ENCODE assay signal across 27 mouse cellular contexts in the genomic region with DNA sequence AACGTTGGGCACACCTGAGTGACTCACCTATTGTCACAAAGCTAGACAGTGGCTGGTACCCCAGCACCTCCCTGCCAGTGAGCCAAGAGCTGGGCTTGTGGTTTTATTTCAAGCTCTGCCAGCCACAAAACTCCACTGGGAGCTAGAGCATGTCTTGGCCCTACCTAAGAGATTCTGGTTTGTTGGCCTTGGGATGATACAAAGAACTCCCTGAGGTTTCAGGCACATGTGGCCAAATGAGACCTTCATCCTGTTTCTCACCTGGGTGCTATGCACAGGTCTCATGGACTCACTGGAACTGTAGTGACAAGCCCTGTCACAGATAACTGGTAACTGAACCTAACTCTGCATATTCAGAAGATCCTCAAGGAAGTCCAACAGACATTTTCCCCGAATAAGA. TPM values are rescaled to one million over a fixed set of nuclear protein-coding genes. Genes with fewer than 3 reads are reported as not detected.
DNase-seq lines count a peak whose midpoint lies in the region; TF ChIP-seq lines count a peak whose summit lies in the region.
"Had no signal": no experiment of that assay in that cellular context is flagged by ENCODE, and none has a peak within 500 bp of the region (broad histone marks: within the 10 kb centered on the region; RNA-seq: fewer than 3 reads in every experiment).

No protein-coding gene starts in this region.

- no peak for TF ChIP-seq EP300 in heart, adult 2 months (IDR thresholded peaks at IDR 0.05; ENCODE audit: insufficient read depth, low read depth, low read length)

- H3K9me3 ChIP-seq in heart, embryonic 10.5 days: no peaks in the 10 kb centered on the region
- H3K9me3 ChIP-seq in limb, embryonic 10.5 days (replicated peaks): no peaks in the 10 kb centered on the region

- H3K79me2 ChIP-seq in heart, adult 2 months (replicated peaks; ENCODE audit: control insufficient read depth, insufficient read depth, low read length): no peaks in the 10 kb centered on the region

- TF ChIP-seq CTCF in heart, adult 2 months (IDR thresholded peaks at IDR 0.05): no peak

- H3K9ac ChIP-seq in heart, adult 2 months (ENCODE audit: low read depth, low read length): no peak overlapping the region

- no peaks in the 10 kb centered on the region for H3K27me3 ChIP-seq in heart, adult 2 months (ENCODE audit: control insufficient read depth, insufficient read depth, low read length)
- H3K27me3 ChIP-seq in heart, embryonic 10.5 days (ENCODE audit: insufficient read depth, poor library complexity, severe bottlenecking): no peaks in the 10 kb centered on the region
- no peaks in the 10 kb centered on the region for H3K27me3 ChIP-seq in limb, embryonic 10.5 days (ENCODE audit: low read depth, poor library complexity, severe bottlenecking)

- no peak overlapping the region for H3K4me3 ChIP-seq in heart, adult 2 months
- H3K4me3 ChIP-seq in heart, embryonic 10.5 days: no peak overlapping the region
- H3K4me3 ChIP-seq in limb, embryonic 10.5 days: no peak overlapping the region

- 78% methylated on average over 2 of the region's 2 CpGs for WGBS in heart, adult 2 months
- WGBS in heart, embryonic 10.5 days: 86% methylated on average over 2 of the region's 2 CpGs
- WGBS in limb, embryonic 10.5 days: 93% methylated on average over 2 of the region's 2 CpGs

- peak; percentile 65 for DNase-seq in heart, adult 11 months
- DNase-seq in heart, adult 2 months: no peak
- peak; percentile 62 for DNase-seq in heart, embryonic 10.5 days (ENCODE audit: low spot score)
- DNase-seq in heart, postnatal 14 days: no peak
- peak; percentile 6 for DNase-seq in limb, embryonic 10.5 days (ENCODE audit: low spot score)
- DNase-seq in gastrocnemius, postnatal 36 days: no peak
- DNase-seq: adrenal gland, adult 2 months; adrenal gland, adult 8-10 months; adrenal gland, postnatal 10 days; adrenal gland, postnatal 14 days; adrenal gland, postnatal 25 days; adrenal gland, postnatal 36 days; B cell, adult 2 months; cerebellum, adult 11 months; cerebellum, adult 11-12 months; cerebellum, adult 18-20 months had no signal

- H3K27ac ChIP-seq in heart, adult 2 months: no peak overlapping the region
- no peak overlapping the region for H3K27ac ChIP-seq in heart, embryonic 10.5 days
- no peak overlapping the region for H3K27ac ChIP-seq in limb, embryonic 10.5 days

- H3K4me1 ChIP-seq in heart, adult 2 months (ENCODE audit: control insufficient read depth, insufficient read depth, low read length): no peaks in the 10 kb centered on the region
- H3K4me1 ChIP-seq in heart, embryonic 10.5 days: no peaks in the 10 kb centered on the region
- no peaks in the 10 kb centered on the region for H3K4me1 ChIP-seq in limb, embryonic 10.5 days

- no peak for TF ChIP-seq POLR2A in heart, adult 2 months (IDR thresholded peaks at IDR 0.05; ENCODE audit: insufficient read depth, low read depth, low read length)

- H3K36me3 ChIP-seq in heart, adult 2 months (ENCODE audit: control insufficient read depth, insufficient read depth, low read length): no peaks in the 10 kb centered on the region
- H3K36me3 ChIP-seq in heart, embryonic 10.5 days: no peaks in the 10 kb centered on the region
- no peaks in the 10 kb centered on the region for H3K36me3 ChIP-seq in limb, embryonic 10.5 days
- H3K36me3 ChIP-seq: G1E had no signal

- intact Hi-C loops in heart, adult 2 months (cut with DNase I): no loop called here
- intact Hi-C loops in heart, postnatal 14 days (cut with DNase I): no loop called here
- intact Hi-C loops in gastrocnemius, postnatal 36 days (cut with DNase I): no loop called here

RNA-seq across cellular contexts. Expression of gene Tcl1b2, which starts 18.2 kb away (rescaled TPM):
- not detected for total RNA-seq in heart, adult 2 months (2021)
- not detected in 2 replicates for polyA plus RNA-seq in heart, adult 2 months (2012; rRNA removed)
- polyA plus RNA-seq in heart, embryonic 10.5 days (2016; fragmentation: Nextera tagmentation; extraction: Ambion mirVana): not detected in 2 replicates
- total RNA-seq in heart, postnatal 14 days (2021): not detected
- not detected in 2 replicates for polyA plus RNA-seq in limb, embryonic 10.5 days (2016; fragmentation: Nextera tagmentation; extraction: Ambion mirVana)
- total RNA-seq in gastrocnemius, postnatal 36 days (2021): not detected
- total RNA-seq: adrenal gland, adult 18-20 months; adrenal gland, adult 2 months; adrenal gland, adult 8-10 months; adrenal gland, postnatal 10 days; adrenal gland, postnatal 14 days; adrenal gland, postnatal 25 days; adrenal gland, postnatal 36 days; adrenal gland, postnatal 4 days; CH12.LX; ES-E14; G1E; MEL had no signal
- polyA plus RNA-seq: activated CD4-positive, CD25-positive, alpha-beta regulatory T cell, adult 4 months; adrenal gland, adult 2 months; C2C12; CD4-positive, CD25-positive, alpha-beta regulatory T cell, adult 4 months; G1E; Patski had no signal

RNA-seq across cellular contexts. Expression of gene Tcl1b1, which starts 31.9 kb away (rescaled TPM):
- not detected for total RNA-seq in heart, adult 2 months (2021)
- not detected in 2 replicates for polyA plus RNA-seq in heart, adult 2 months (2012; rRNA removed)
- not detected in 2 replicates for polyA plus RNA-seq in heart, embryonic 10.5 days (2016; fragmentation: Nextera tagmentation; extraction: Ambion mirVana)
- total RNA-seq in heart, postnatal 14 days (2021): not detected
- not detected in 2 replicates for polyA plus RNA-seq in limb, embryonic 10.5 days (2016; fragmentation: Nextera tagmentation; extraction: Ambion mirVana)
- not detected for total RNA-seq in gastrocnemius, postnatal 36 days (2021)
- total RNA-seq: adrenal gland, adult 18-20 months; adrenal gland, adult 2 months; adrenal gland, adult 8-10 months; adrenal gland, postnatal 10 days; adrenal gland, postnatal 14 days; adrenal gland, postnatal 25 days; adrenal gland, postnatal 36 days; adrenal gland, postnatal 4 days; CH12.LX; ES-E14; G1E; MEL had no signal
- polyA plus RNA-seq: activated CD4-positive, CD25-positive, alpha-beta regulatory T cell, adult 4 months; adrenal gland, adult 2 months; brain, embryonic 14.5 days; C2C12; CD4-positive, CD25-positive, alpha-beta regulatory T cell, adult 4 months; G1E; Patski had no signal

RNA-seq across cellular contexts. Expression of gene Tcl1b5, which starts 48.5 kb away (rescaled TPM):
- not detected for total RNA-seq in heart, adult 2 months (2021)
- not detected in 2 replicates for polyA plus RNA-seq in heart, adult 2 months (2012; rRNA removed)
- not detected in 2 replicates for polyA plus RNA-seq in heart, embryonic 10.5 days (2016; fragmentation: Nextera tagmentation; extraction: Ambion mirVana)
- not detected for total RNA-seq in heart, postnatal 14 days (2021)
- polyA plus RNA-seq in limb, embryonic 10.5 days (2016; fragmentation: Nextera tagmentation; extraction: Ambion mirVana): not detected in 2 replicates
- not detected for total RNA-seq in gastrocnemius, postnatal 36 days (2021)
- total RNA-seq: adrenal gland, adult 18-20 months; adrenal gland, adult 2 months; adrenal gland, adult 8-10 months; adrenal gland, postnatal 10 days; adrenal gland, postnatal 14 days; adrenal gland, postnatal 25 days; adrenal gland, postnatal 36 days; adrenal gland, postnatal 4 days; CH12.LX; ES-E14; G1E; MEL had no signal
- polyA plus RNA-seq: activated CD4-positive, CD25-positive, alpha-beta regulatory T cell, adult 4 months; adrenal gland, adult 2 months; brain, embryonic 14.5 days; C2C12; CD4-positive, CD25-positive, alpha-beta regulatory T cell, adult 4 months; G1E; Patski had no signal

Comparison
In these comparisons a context has a peak if more than half of its experiments do, and no peak if none do; other contexts are left out.
1. DNase-seq: peak in heart, adult 11 months (single experiment), heart, embryonic 10.5 days (single experiment) and limb, embryonic 10.5 days (single experiment); none in heart, adult 2 months (0 of 2), heart, postnatal 14 days (0 of 2) and gastrocnemius, postnatal 36 days (0 of 2).